Mouse (Mus musculus): Measurements from ENCODE around the gene Tm4sf20.

- no peak for TF ChIP-seq PAX5 (IDR thresholded peaks at IDR 0.05; ENCODE audit: low read length)
- TF ChIP-seq CTCF (conservative IDR thresholded peaks at IDR 0.05 in 1 of 2, IDR thresholded peaks at IDR 0.05 in 1 of 2; ENCODE audit: low read depth in 2 of 2, low read length in 2 of 2) = no peak
- TF ChIP-seq ELF1 (IDR thresholded peaks at IDR 0.05; ENCODE audit: low read depth, low read length) = no peak
- TF ChIP-seq ZNF384 (IDR thresholded peaks at IDR 0.05; ENCODE audit: low read depth, low read length) = no peak
- no peak for TF ChIP-seq CHD2 (IDR thresholded peaks at IDR 0.05; ENCODE audit: low read length)
- no peak for TF ChIP-seq POLR2A (IDR thresholded peaks at IDR 0.05; ENCODE audit: low read depth, low read length)
- no peak for TF ChIP-seq EP300 (IDR thresholded peaks at IDR 0.05; ENCODE audit: low read length)
- TF ChIP-seq ZC3H11A (IDR thresholded peaks at IDR 0.05; ENCODE audit: low read depth, low read length) = no peak
- no peak for TF ChIP-seq UBTF (IDR thresholded peaks at IDR 0.05; ENCODE audit: low read depth, low read length)
These were observed 22.8 kb upstream of the Tm4sf20 start for GRCm38 (mm10) chr1:82791105-82791504.
